Mouse (Mus musculus): ENCODE results near the gene Mical2.

DNA sequence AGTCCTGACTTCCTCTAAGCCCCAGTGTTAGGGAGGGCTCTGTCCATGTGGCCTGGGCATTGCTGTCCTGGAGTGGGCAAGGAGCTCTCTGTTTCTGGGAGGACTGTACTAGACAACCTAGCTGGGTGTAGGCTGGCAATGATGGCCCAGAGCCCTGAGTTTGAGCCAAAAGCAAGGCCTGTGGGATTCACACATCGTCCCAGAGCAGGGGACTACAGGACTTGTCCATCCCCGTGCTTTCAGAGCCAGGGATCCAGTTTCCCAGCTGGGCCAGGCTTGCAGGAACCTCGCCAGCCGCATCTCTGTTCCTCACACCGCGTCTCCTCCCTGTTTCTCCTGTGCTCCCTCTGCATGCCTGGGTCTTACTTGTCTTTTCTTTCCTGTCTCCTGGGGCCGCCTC is 107.7 kb downstream of the Mical2 start:
- TF ChIP-seq POLR2A (IDR thresholded peaks at IDR 0.05; ENCODE audit: control insufficient read depth in 1 of 2, insufficient read depth in 1 of 2, low read depth in 1 of 2, low read length in 2 of 2, poor library complexity in 1 of 2) (no peak), GATA1 (IDR thresholded peaks at IDR 0.05; ENCODE audit: low read depth, low read length) (no peak), MYB (IDR thresholded peaks at IDR 0.05; ENCODE audit: low read depth, low read length) (no peak), NELFE (IDR thresholded peaks at IDR 0.05; ENCODE audit: low read depth, low read length) (no peak), HCFC1 (IDR thresholded peaks at IDR 0.05; ENCODE audit: low read depth, low read length) (no peak), CTCF (IDR thresholded peaks at IDR 0.05 in 2 of 3, conservative IDR thresholded peaks at IDR 0.05 in 1 of 3; ENCODE audit: control insufficient read depth in 1 of 3, insufficient read depth in 1 of 3, low read depth in 2 of 3, low read length in 3 of 3, poor library complexity in 1 of 3, severe bottlenecking in 1 of 3) (no peak), POLR2AphosphoS2 (IDR thresholded peaks at IDR 0.05; ENCODE audit: low read length) (no peak), TCF12 (IDR thresholded peaks at IDR 0.05; ENCODE audit: low read depth, low read length) (no peak), E2F4 (IDR thresholded peaks at IDR 0.05; ENCODE audit: borderline replicate concordance, low read depth, low read length) (no peak)
